Mouse (Mus musculus) cerebellum, adult 2 months (tissue): ENCODE results near the gene Srsf4.

Experiments
- CTCF ChIP-seq: fragments of 200-500 bp; IDR thresholded peaks from 2 replicates; pipeline ENCODE4 v1.5.1; 2011; ENCODE audit warnings: low read depth, mild to moderate bottlenecking, control low read depth, low read length, moderate library complexity, borderline replicate concordance; ENCODE audit not compliant: insufficient read depth
- POLR2A ChIP-seq: fragments of 200-500 bp; IDR thresholded peaks from 2 replicates; pipeline ENCODE4 v1.6.1; 2011; ENCODE audit warnings: low read length, control low read depth, borderline replicate concordance; ENCODE audit not compliant: insufficient read depth

DNA sequence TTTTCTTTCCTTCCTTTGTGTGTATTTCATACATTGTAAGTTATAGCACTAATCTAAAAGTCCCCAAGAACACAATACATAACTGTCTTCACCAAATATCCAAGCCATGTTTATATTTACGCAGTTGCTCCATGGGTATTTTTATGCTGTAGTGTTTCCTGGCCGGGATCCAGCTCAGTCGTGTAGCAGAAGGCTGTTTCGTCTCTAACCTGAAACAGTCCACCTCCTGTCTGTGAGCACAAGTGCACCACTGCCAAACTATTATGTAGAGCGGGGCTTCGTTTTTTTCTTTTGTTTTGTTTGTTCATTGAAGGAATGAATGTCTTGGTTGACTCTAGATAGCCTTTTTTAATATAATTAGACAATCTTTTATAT is 25.8 kb downstream of the Srsf4 start:
- TF ChIP-seq POLR2A (no peak), CTCF (no peak)
